Mouse (Mus musculus) cerebellum, adult (tissue): ENCODE measurements around the gene Mgat4b.
A peak's percentile ranks its signal among the peaks of the same experiment; 100 is the strongest.

Experiments
- ATAC-seq: cut with Nextera tagmentation; 2 replicates; pipeline ENCODE4 v1.9.2; 2017; ENCODE audit warnings: mild to moderate bottlenecking, moderate library complexity, mixed read lengths; ENCODE audit not compliant: insufficient number of reproducible peaks, low FRiP score, low TSS enrichment

Mgat4b gene

GRCm38 (mm10) chr11:50223783-50224662 lies 13.3 kb downstream of the Mgat4b start:
- no peak for ATAC-seq

GRCm38 (mm10) chr11:50224671-50225530 lies 14.2 kb downstream of the Mgat4b start:
- ATAC-seq: peak; percentile 64

- no peak for ATAC-seq
Observed at GRCm38 (mm10) chr11:50225611-50226378, 15.1 kb downstream of the Mgat4b start.

- no peak for ATAC-seq
Observed at GRCm38 (mm10) chr11:50226406-50226805, 15.7 kb downstream of the Mgat4b start.

GRCm38 (mm10) chr11:50227226-50227625 lies 16.5 kb downstream of the Mgat4b start:
- ATAC-seq: no peak

GRCm38 (mm10) chr11:50227736-50228135 lies 17.0 kb downstream of the Mgat4b start:
- ATAC-seq: 0 out of 2 replicates have a peak, but pooled peaks have one; percentile 18

- no peak for ATAC-seq
Observed at GRCm38 (mm10) chr11:50228772-50229171, 18.1 kb downstream of the Mgat4b start.

GRCm38 (mm10) chr11:50229252-50229910 lies 18.7 kb downstream of the Mgat4b start:
- ATAC-seq: peak; percentile 32; the same call in 1 of the 2 replicates

GRCm38 (mm10) chr11:50230481-50231304 lies 20.0 kb downstream of the Mgat4b start:
- no peak for ATAC-seq

GRCm38 (mm10) chr11:50231411-50231810 lies 20.7 kb downstream of the Mgat4b start:
- ATAC-seq: no peak

- ATAC-seq: no peak
Observed at GRCm38 (mm10) chr11:50233022-50233421, 22.3 kb downstream of the Mgat4b start.

- ATAC-seq: no peak
Observed at GRCm38 (mm10) chr11:50233993-50234392, 23.3 kb downstream of the Mgat4b start.

- ATAC-seq: no peak
Observed at GRCm38 (mm10) chr11:50234606-50235005, 23.9 kb downstream of the Mgat4b start.

- ATAC-seq: no peak
Observed at GRCm38 (mm10) chr11:50236540-50236936, 25.8 kb downstream of the Mgat4b start.

- ATAC-seq: no peak
Observed at GRCm38 (mm10) chr11:50236937-50237835, 26.5 kb downstream of the Mgat4b start.

GRCm38 (mm10) chr11:50238324-50238723 lies 27.6 kb downstream of the Mgat4b start, which contains the start of gene Ltc4s:
Gene Ltc4s, minus strand, starts transcription at chr11:50238616.
- ATAC-seq: no peak

GRCm38 (mm10) chr11:50238821-50239791 lies 28.4 kb downstream of the Mgat4b start:
- no peak for ATAC-seq
